Mouse (Mus musculus) liver, postnatal 0 days (tissue): ENCODE data around the gene Tnni3k.

ENCODE experiments used
- CTCF ChIP-seq: sonication (generic); IDR thresholded peaks from 2 replicates; pipeline ENCODE4 v1.5.1; 2016; ENCODE audit warnings: antibody characterized with exemption, low read depth
- EP300 ChIP-seq: IDR thresholded peaks from 2 replicates; pipeline ENCODE4 v1.6.1; 2016; ENCODE audit warnings: antibody characterized with exemption, low read depth, mild to moderate bottlenecking

DNA sequence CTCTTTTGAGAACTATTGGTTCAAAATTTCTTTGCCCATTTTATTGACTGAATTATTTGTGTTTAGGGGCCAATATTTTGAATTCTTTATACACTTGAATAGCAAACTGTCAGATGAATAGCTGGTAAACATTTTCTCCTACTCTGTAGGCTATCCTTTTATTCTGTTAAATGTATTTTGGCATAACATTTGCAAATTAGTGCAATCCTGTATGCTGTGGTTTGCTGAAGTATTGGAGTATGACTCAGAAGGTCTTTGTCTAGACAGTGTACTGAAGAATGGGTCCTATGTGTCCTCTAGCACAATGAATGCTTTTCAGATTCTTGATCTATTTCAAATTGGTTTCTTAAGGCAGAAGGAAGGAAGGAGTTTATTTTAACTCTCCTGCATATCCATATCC lies 2.4 kb upstream of the Tnni3k start:
- TF ChIP-seq CTCF (no peak), EP300 (no peak)
